Mouse (Mus musculus): Measurements from ENCODE around the gene Stip1. TPM values are rescaled to one million over a fixed set of nuclear protein-coding genes. Genes with fewer than 3 reads are reported as not detected.
"Not testable (repeated sequence)": the region's sequence is repeated elsewhere in the genome, so short reads cannot be mapped to it uniquely, and the experiment has no call there.

Gene Stip1
- polyA plus RNA-seq, 1 experiment from 2014 or later: 372 TPM

DNA sequence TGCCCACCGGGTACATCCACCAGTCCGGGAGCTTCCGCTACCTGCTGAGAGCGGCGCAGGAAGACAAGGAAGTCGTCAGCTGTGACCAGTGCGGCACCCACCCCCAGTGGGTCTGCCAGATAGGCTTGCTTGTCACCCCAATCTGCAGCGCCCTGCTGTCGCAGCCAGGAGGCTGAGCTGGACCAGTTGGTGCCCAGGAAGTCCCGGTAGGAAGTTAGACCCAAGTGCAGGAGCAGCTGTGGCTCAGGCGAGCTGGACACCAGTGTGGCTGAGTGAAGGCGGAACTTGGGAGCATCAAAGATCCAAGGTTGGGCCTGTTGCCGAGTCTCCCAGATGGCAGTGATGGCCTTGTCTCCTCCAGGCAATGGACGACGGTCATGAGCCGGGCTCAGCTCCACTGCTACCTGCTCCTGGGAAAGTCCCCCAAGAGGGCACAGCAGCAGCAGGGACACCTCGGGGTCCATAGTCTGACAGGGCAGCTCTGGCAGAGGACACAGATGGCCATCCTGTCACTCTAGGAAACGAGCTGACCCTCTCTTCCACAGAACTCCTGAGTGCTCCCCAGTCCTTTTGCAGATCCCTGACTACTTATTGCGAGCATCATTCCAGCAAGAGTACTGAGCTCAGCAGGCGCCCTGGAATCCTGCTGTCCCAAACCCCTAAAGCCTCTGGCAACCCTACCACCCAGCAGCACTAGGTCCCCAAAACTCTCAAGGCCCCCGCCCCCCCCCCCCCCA is 44.3 kb downstream of the Stip1 start:
- H3K4me1 ChIP-seq (replicated peaks): peaks cover 55% of the 10 kb centered on the region
- H3K27ac ChIP-seq: peak overlapping the region; percentile 90
- H3K36me3 ChIP-seq: peaks cover 28% of the 10 kb centered on the region
- H3K27me3 ChIP-seq (ENCODE audit: insufficient read depth, poor library complexity, severe bottlenecking): no peaks in the 10 kb centered on the region
- DNase-seq (ENCODE audit: low spot score): no peak
- H3K4me3 ChIP-seq: peak overlapping the region; percentile 72
- H3K9me3 ChIP-seq: no peaks in the 10 kb centered on the region
- 50% methylated on average over 21 of the region's 21 CpGs for WGBS

GRCm38 (mm10) chr19:6994489-6994888 is 45.3 kb downstream of the Stip1 start:
- no peak overlapping the region for H3K4me3 ChIP-seq
- peaks cover 57% of the 10 kb centered on the region for H3K4me1 ChIP-seq (replicated peaks)
- H3K27me3 ChIP-seq (ENCODE audit: insufficient read depth, poor library complexity, severe bottlenecking): no peaks in the 10 kb centered on the region
- 86% methylated on average over 8 of the region's 8 CpGs for WGBS
- DNase-seq (ENCODE audit: low spot score): no peak
- peaks cover 18% of the 10 kb centered on the region for H3K36me3 ChIP-seq
- H3K9me3 ChIP-seq: no peaks in the 10 kb centered on the region
- no peak overlapping the region for H3K27ac ChIP-seq

DNA sequence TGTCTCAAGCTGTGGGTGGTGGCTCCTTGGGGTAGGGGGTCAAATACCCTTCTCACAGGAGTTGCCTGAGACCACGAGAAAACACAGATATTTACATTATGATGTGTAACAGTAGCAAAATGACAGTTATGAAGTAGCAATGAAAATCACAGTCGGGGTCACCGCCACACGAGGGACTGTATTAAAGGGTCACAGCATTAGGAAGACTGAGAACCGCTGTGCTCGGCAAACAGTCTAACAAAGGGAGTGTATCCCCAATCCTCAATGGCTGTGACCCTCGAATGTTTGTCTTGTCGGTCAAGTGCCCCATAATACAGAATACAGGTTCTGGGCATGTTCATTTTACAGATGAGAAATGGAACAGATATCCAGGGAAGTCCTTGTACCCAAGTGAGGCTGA is 45.8 kb downstream of the Stip1 start:
- no peaks in the 10 kb centered on the region for H3K9me3 ChIP-seq
- no peak overlapping the region for H3K4me3 ChIP-seq
- peaks cover 61% of the 10 kb centered on the region for H3K4me1 ChIP-seq (replicated peaks)
- no peak for DNase-seq (ENCODE audit: low spot score)
- 85% methylated on average over 8 of the region's 8 CpGs for WGBS
- peaks cover 17% of the 10 kb centered on the region for H3K36me3 ChIP-seq
- no peaks in the 10 kb centered on the region for H3K27me3 ChIP-seq (ENCODE audit: insufficient read depth, poor library complexity, severe bottlenecking)
- H3K27ac ChIP-seq: no peak overlapping the region

DNA sequence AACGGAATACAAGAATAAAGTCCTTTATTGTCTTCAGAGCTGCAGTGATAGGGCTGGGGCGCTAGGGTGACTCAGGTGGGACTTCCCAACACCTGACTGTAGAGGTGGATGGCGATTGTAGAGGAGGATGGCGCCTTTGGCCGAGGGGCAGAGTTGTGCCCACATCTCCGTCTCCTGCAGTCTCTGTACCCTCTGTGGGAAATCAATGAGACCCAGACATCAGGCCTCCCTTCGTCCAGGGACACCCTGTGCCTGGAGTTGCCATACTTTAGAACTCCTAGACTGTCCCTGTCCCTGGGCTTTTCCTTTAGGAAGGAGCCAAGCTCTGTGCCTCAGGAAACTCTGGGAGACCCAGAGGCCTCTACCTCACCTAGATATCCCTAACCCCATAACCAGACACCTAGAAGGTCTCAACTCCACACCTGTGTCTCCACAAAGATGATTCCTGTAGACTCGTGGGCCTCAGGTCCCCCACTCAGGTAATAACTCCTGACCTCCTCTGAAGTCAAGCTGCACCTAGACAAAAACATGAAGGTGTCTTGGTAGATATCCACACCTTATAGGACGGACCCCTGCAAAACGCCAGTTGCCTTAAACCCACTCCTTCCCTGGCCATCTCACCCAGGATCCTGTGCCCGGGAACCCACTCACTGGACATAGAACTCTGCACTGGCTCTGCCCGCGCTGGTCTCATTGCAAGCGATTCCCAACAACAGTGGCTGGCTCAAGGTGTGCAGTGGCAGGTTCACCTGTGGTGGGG is 46.6 kb downstream of the Stip1 start:
- Histone ChIP-seq H3K9me3 (no peaks in the 10 kb centered on the region), H3K36me3 (peaks cover 9% of the 10 kb centered on the region), H3K4me3 (peak overlapping the region; percentile 69), H3K4me1 (replicated peaks) (peaks cover 64% of the 10 kb centered on the region), H3K27me3 (ENCODE audit: insufficient read depth, poor library complexity, severe bottlenecking) (no peaks in the 10 kb centered on the region), H3K27ac (peak overlapping the region; percentile 89)
- WGBS: 61% methylated on average over 14 of the region's 14 CpGs
- DNase-seq (ENCODE audit: low spot score): no peak

- 3% methylated on average over 37 of the region's 37 CpGs for WGBS
- H3K9me3 ChIP-seq: no peaks in the 10 kb centered on the region
- peak within 1 kb of the TSS; percentile 69 for H3K4me3 ChIP-seq
- H3K27me3 ChIP-seq (ENCODE audit: insufficient read depth, poor library complexity, severe bottlenecking): no peaks in the 10 kb centered on the region
- H3K4me1 ChIP-seq (replicated peaks): peaks cover 71% of the 10 kb centered on the region
- peak; percentile 98 for DNase-seq (ENCODE audit: low spot score)
- 0 out of 2 replicates have a peak, but pooled peaks cover 3% of the 10 kb centered on the region for H3K36me3 ChIP-seq
- peak within 1 kb of the TSS; percentile 89 for H3K27ac ChIP-seq
Measured at GRCm38 (mm10) chr19:6992011-6992858, 47.5 kb downstream of the Stip1 start, which contains the start of gene Dnajc4. TSS of gene Dnajc4 (minus strand) at chr19:6992572.

GRCm38 (mm10) chr19:6991166-6991565 is 48.6 kb downstream of the Stip1 start:
- H3K27ac ChIP-seq; DNase-seq (ENCODE audit: low spot score); H3K9me3 ChIP-seq; H3K27me3 ChIP-seq (ENCODE audit: insufficient read depth, poor library complexity, severe bottlenecking); H3K36me3 ChIP-seq; H3K4me3 ChIP-seq: not testable (repeated sequence)
- WGBS: 94% methylated on average over 6 of the region's 6 CpGs
- H3K4me1 ChIP-seq (replicated peaks): peaks cover 72% of the 10 kb centered on the region

GRCm38 (mm10) chr19:6990712-6991111 is 49.1 kb downstream of the Stip1 start:
- WGBS: 92% methylated on average over 6 of the region's 6 CpGs
- H3K4me1 ChIP-seq (replicated peaks): peaks cover 72% of the 10 kb centered on the region
- no peaks in the 10 kb centered on the region for H3K27me3 ChIP-seq (ENCODE audit: insufficient read depth, poor library complexity, severe bottlenecking)
- H3K27ac ChIP-seq: no peak overlapping the region
- H3K9me3 ChIP-seq: no peaks in the 10 kb centered on the region
- H3K4me3 ChIP-seq: no peak overlapping the region
- H3K36me3 ChIP-seq: peaks cover 9% of the 10 kb centered on the region; the same call in 1 of the 2 replicates
- no peak for DNase-seq (ENCODE audit: low spot score)

DNA sequence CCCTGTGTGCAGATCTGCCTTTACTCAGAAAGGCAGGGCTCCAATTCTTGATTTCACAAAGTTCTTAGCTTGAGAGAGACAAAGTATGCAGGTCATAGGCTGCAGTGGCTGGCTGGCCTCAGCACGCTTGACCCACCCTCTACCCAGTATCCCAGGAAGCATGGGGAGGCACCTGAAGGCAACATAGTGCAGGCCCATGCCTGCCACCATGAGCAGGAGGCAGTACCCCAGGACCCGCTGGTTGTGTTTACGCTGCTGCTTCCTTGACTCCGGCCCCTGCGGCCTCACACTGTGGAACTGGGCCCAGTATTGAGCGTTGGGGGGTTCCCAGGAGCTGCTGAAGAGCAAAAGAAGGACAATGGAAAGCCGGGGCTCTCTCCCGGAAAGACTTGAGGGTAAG is 50.5 kb downstream of the Stip1 start:
- WGBS: 85% methylated on average over 8 of the region's 8 CpGs
- Histone ChIP-seq H3K9me3 (no peaks in the 10 kb centered on the region), H3K4me3 (no peak overlapping the region), H3K4me1 (replicated peaks) (peaks cover 63% of the 10 kb centered on the region), H3K27me3 (ENCODE audit: insufficient read depth, poor library complexity, severe bottlenecking) (no peaks in the 10 kb centered on the region), H3K27ac (no peak overlapping the region), H3K36me3 (peaks cover 21% of the 10 kb centered on the region)
- DNase-seq (ENCODE audit: low spot score): no peak

DNA sequence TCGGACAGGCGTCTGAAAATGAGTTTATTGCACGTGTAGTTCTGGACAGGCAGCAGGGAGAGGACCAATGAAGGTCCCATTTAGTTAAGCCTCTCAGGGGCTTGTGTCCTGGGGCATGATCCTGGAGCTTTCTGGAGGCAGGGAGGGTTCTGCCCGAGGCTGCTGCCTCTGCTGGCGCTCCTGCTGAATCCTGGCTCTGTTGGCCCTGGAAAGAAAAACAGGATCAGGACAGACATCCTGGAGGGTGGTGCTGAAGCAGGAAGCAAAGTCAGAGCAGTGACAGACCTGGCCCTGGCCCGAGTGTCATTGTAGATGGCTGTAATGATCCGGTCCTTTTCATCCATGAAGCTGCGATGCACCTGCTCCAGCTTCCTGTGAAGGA is 51.9 kb downstream of the Stip1 start:
- peaks cover 34% of the 10 kb centered on the region for H3K36me3 ChIP-seq
- peak overlapping the region; percentile 97 for H3K27ac ChIP-seq
- H3K9me3 ChIP-seq: no peaks in the 10 kb centered on the region
- no peak for DNase-seq (ENCODE audit: low spot score)
- peak overlapping the region; percentile 95 for H3K4me3 ChIP-seq
- H3K27me3 ChIP-seq (ENCODE audit: insufficient read depth, poor library complexity, severe bottlenecking): no peaks in the 10 kb centered on the region
- WGBS: 7% methylated on average over 8 of the region's 8 CpGs
- H3K4me1 ChIP-seq (replicated peaks): peaks cover 59% of the 10 kb centered on the region

DNA sequence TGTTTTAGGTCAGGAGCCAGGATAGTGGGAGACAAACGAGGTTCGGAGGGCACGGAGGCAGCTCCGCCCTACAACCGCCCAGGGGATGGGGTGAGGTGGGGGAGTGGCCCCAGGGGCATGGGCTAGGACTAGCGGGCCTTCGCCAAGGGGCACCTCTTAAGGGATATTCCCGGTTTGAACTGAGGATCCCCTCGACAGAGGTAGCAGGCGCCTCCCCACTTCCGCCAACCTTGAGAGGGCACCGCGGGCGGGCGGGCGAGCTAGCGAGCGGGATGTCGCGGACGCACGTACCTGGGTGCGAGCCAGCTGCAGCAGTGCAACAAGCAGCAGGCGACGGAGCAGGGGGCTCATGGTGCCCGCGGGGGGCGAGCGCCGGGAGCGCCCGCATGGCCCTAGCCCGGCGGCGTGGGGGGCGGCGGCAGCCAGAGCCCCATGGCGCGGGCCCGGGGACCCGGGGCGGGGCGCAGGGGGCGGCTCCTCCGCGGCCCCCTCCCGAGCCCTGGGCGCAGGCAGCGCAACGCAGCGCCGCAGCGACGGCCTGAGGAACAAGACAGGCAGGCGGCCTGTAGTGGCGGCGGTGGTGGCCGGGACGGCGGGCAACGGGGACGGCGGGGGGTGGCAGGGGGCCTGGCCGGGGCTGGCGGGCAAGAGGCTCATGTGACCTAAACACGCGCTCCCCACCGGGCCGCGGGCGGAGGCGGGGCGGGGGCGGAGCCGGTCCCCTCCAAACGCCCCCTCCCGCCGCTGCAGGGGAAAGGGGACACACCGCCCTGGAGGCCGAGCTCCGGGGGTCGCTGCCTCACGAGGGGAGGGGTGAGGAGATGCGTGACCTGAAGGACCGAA is 52.5 kb downstream of the Stip1 start, which contains the start of gene Vegfb:
TSS of gene Vegfb (minus strand) at position 591 of the 843 bp plus-strand sequence.
- Histone ChIP-seq H3K9me3 (no peaks in the 10 kb centered on the region), H3K36me3 (peaks cover 41% of the 10 kb centered on the region), H3K27ac (peak within 1 kb of the TSS; percentile 97), H3K4me1 (replicated peaks) (peaks cover 55% of the 10 kb centered on the region), H3K4me3 (peak within 1 kb of the TSS; percentile 95), H3K27me3 (ENCODE audit: insufficient read depth, poor library complexity, severe bottlenecking) (no peaks in the 10 kb centered on the region)
- under 1% methylated on average over 84 of the region's 85 CpGs for WGBS
- peak; percentile 66 for DNase-seq (ENCODE audit: low spot score)

- 81% methylated on average over 10 of the region's 10 CpGs for WGBS
- Histone ChIP-seq H3K4me3 (peak overlapping the region; percentile 95), H3K27me3 (ENCODE audit: insufficient read depth, poor library complexity, severe bottlenecking) (no peaks in the 10 kb centered on the region), H3K27ac (0 out of 2 replicates have a peak overlapping the region, but pooled peaks have one; percentile 97), H3K9me3 (no peaks in the 10 kb centered on the region), H3K4me1 (replicated peaks) (peaks cover 52% of the 10 kb centered on the region), H3K36me3 (peaks cover 43% of the 10 kb centered on the region)
- DNase-seq (ENCODE audit: low spot score): no peak
Measured at GRCm38 (mm10) chr19:6985951-6986708, 53.6 kb downstream of the Stip1 start.
